9 mouse cellular contexts compared by ENCODE assay signal in genomic region chr11:94129261-94130059, GRCm38 (mm10).
A peak's percentile ranks its signal among the peaks of the same experiment; 100 is the strongest.
DNase-seq lines count a peak whose midpoint lies in the region; ATAC-seq and TF ChIP-seq lines count a peak whose summit lies in the region.
"Had no signal": no experiment of that assay in that cellular context is flagged by ENCODE, and none has a peak within 500 bp of the region (broad histone marks: within the 10 kb centered on the region; RNA-seq: fewer than 3 reads in every experiment).

No protein-coding gene starts in this region.

- no peak overlapping the region for H3K9ac ChIP-seq in liver, embryonic 12.5 days
- H3K9ac ChIP-seq in heart, embryonic 16.5 days (ENCODE audit: low read length) = no peak overlapping the region
- H3K9ac ChIP-seq: embryonic facial prominence, embryonic 12.5 days had no signal

- no peak for TF ChIP-seq POLR2A in bone marrow macrophage, adult 2 months (IDR thresholded peaks at IDR 0.05; ENCODE audit: borderline replicate concordance, low read depth, low read length)

- H3K9me3 ChIP-seq in liver, embryonic 12.5 days (replicated peaks) = no peaks in the 10 kb centered on the region
- H3K9me3 ChIP-seq in heart, embryonic 16.5 days (replicated peaks; ENCODE audit: control insufficient read depth, low read length) = no peaks in the 10 kb centered on the region
- H3K9me3 ChIP-seq: embryonic facial prominence, embryonic 12.5 days had no signal

- 63% methylated on average over 12 of the region's 12 CpGs for WGBS in liver, embryonic 12.5 days (ENCODE audit: insufficient replicate concordance)
- 63% methylated on average over 12 of the region's 12 CpGs for WGBS in heart, embryonic 16.5 days

- TF ChIP-seq CTCF in bone marrow macrophage, adult 2 months (IDR thresholded peaks at IDR 0.05; ENCODE audit: low read depth, low read length) = peak; percentile 44

- no peak overlapping the region for H3K4me2 ChIP-seq in liver, embryonic 12.5 days
- H3K4me2 ChIP-seq in heart, embryonic 16.5 days (ENCODE audit: low read depth, low read length) = no peak overlapping the region
- H3K4me2 ChIP-seq: embryonic facial prominence, embryonic 12.5 days had no signal

- H3K4me1 ChIP-seq in liver, embryonic 12.5 days = peaks cover 12% of the 10 kb centered on the region
- peaks cover 18% of the 10 kb centered on the region for H3K4me1 ChIP-seq in bone marrow macrophage, adult 2 months (ENCODE audit: control insufficient read depth, insufficient read depth, low read length)
- peaks cover 17% of the 10 kb centered on the region for H3K4me1 ChIP-seq in heart, embryonic 16.5 days (ENCODE audit: control insufficient read depth, insufficient read depth, low read length)

- peak; percentile 61 for DNase-seq in liver
- DNase-seq in layer of hippocampus, postnatal 14 days (ENCODE audit: low spot score in 2 of 2) = peak; percentile 71 to 81
- DNase-seq in right cerebral cortex, postnatal 25 days = peak; percentile 54

- no peaks in the 10 kb centered on the region for H3K36me3 ChIP-seq in liver, embryonic 12.5 days
- H3K36me3 ChIP-seq in heart, embryonic 16.5 days (ENCODE audit: control insufficient read depth, insufficient read depth) = no peaks in the 10 kb centered on the region

- H3K4me3 ChIP-seq in liver, embryonic 12.5 days = no peak overlapping the region
- H3K4me3 ChIP-seq in bone marrow macrophage, adult 2 months (ENCODE audit: insufficient read depth, low read length) = no peak overlapping the region
- H3K4me3 ChIP-seq in heart, embryonic 16.5 days (ENCODE audit: low read length) = no peak overlapping the region
- H3K4me3 ChIP-seq: embryonic facial prominence, embryonic 12.5 days had no signal

- H3K27me3 ChIP-seq in liver, embryonic 12.5 days (replicated peaks) = no peaks in the 10 kb centered on the region; the same call in 1 of the 2 replicates
- H3K27me3 ChIP-seq in heart, embryonic 16.5 days (ENCODE audit: control insufficient read depth, insufficient read depth, low read length) = no peaks in the 10 kb centered on the region
- H3K27me3 ChIP-seq: embryonic facial prominence, embryonic 12.5 days had no signal

- no peak for ATAC-seq in liver, embryonic 12.5 days
- peak; percentile 63 for ATAC-seq in erythroblast, adult 5-6 weeks (replicated peaks; ENCODE audit: low FRiP score, poor library complexity, severe bottlenecking)
- ATAC-seq in heart, embryonic 16.5 days (replicated peaks; ENCODE audit: extremely low read depth, insufficient read depth, low FRiP score) = no peak
- peak; percentile 65 for ATAC-seq in megakaryocyte progenitor cell, adult 5-6 weeks (replicated peaks; ENCODE audit: poor library complexity)

- H3K27ac ChIP-seq in liver, embryonic 12.5 days = no peak overlapping the region
- H3K27ac ChIP-seq in bone marrow macrophage, adult 2 months (ENCODE audit: insufficient read depth, low read depth, low read length) = no peak overlapping the region
- peak overlapping the region; percentile 26; the same call in 1 of the 2 replicates for H3K27ac ChIP-seq in heart, embryonic 16.5 days (ENCODE audit: low read length)
- H3K27ac ChIP-seq: embryonic facial prominence, embryonic 12.5 days had no signal

Comparison
In these comparisons a context has a peak if more than half of its experiments do, and no peak if none do; other contexts are left out.
1. ATAC-seq: peak in erythroblast, adult 5-6 weeks (single experiment) and megakaryocyte progenitor cell, adult 5-6 weeks (single experiment); none in liver, embryonic 12.5 days (single experiment) and heart, embryonic 16.5 days (single experiment).
2. Peak in every context shown above with its lines, with median percentiles within 50 percentile points of each other: DNase-seq.